8 mouse cellular contexts compared by ENCODE assay signal in genomic region chr13:70636706-70637105, GRCm38 (mm10). TPM values are rescaled to one million over a fixed set of nuclear protein-coding genes. Genes with fewer than 3 reads are reported as not detected.
A peak's percentile ranks its signal among the peaks of the same experiment; 100 is the strongest.
DNase-seq lines count a peak whose midpoint lies in the region; ATAC-seq lines count a peak whose summit lies in the region.

No protein-coding gene starts in this region.

- peak overlapping the region; percentile 90; the same call in 1 of the 2 replicates for H3K9ac ChIP-seq in hindbrain, embryonic 11.5 days (ENCODE audit: low read depth, low read length)
- H3K9ac ChIP-seq in midbrain, embryonic 14.5 days (replicated peaks; ENCODE audit: low read length) = peak overlapping the region; percentile 88

- WGBS in hindbrain, embryonic 11.5 days = 28% methylated on average over 10 of the region's 10 CpGs
- 28% methylated on average over 10 of the region's 10 CpGs for WGBS in midbrain, embryonic 14.5 days

- no peaks in the 10 kb centered on the region; the same call in 1 of the 2 replicates for H3K27me3 ChIP-seq in hindbrain, embryonic 11.5 days (ENCODE audit: control insufficient read depth, insufficient read depth, low read length)
- H3K27me3 ChIP-seq in midbrain, embryonic 14.5 days (ENCODE audit: control insufficient read depth, insufficient read depth, low read length) = no peaks in the 10 kb centered on the region

- no peaks in the 10 kb centered on the region for H3K9me3 ChIP-seq in hindbrain, embryonic 11.5 days (ENCODE audit: control insufficient read depth, low read length)
- H3K9me3 ChIP-seq in midbrain, embryonic 14.5 days (ENCODE audit: control insufficient read depth, low read length) = no peaks in the 10 kb centered on the region

- DNase-seq in kidney, adult 11 months = peak; percentile 6
- no peak for DNase-seq in kidney, postnatal 4 days
- DNase-seq in R1 (ENCODE audit: low read depth, low spot score) = peak; percentile 6
- DNase-seq in hindbrain, embryonic 11.5 days (ENCODE audit: low spot score) = no peak
- DNase-seq in midbrain, embryonic 14.5 days = no peak
- no peak for DNase-seq in embryo, embryonic 10 days (ENCODE audit: low spot score)
- no peak for DNase-seq in right cerebral cortex, adult 2 months (ENCODE audit: low spot score in 2 of 2)
- DNase-seq in right cerebral cortex, postnatal 4 days = no peak

- H3K4me3 ChIP-seq in hindbrain, embryonic 11.5 days (ENCODE audit: low read depth, low read length) = peak overlapping the region; percentile 90
- peak overlapping the region; percentile 95 for H3K4me3 ChIP-seq in midbrain, embryonic 14.5 days (replicated peaks; ENCODE audit: low read depth, low read length)

- H3K4me2 ChIP-seq in hindbrain, embryonic 11.5 days (replicated peaks; ENCODE audit: low read depth, low read length) = peak overlapping the region; percentile 48
- peak overlapping the region; percentile 87 for H3K4me2 ChIP-seq in midbrain, embryonic 14.5 days (ENCODE audit: low read length)

- H3K4me1 ChIP-seq in hindbrain, embryonic 11.5 days (replicated peaks; ENCODE audit: control insufficient read depth, insufficient read depth, low read length) = no peaks in the 10 kb centered on the region; the same call in 1 of the 2 replicates
- peaks cover 19% of the 10 kb centered on the region for H3K4me1 ChIP-seq in midbrain, embryonic 14.5 days (ENCODE audit: control insufficient read depth, insufficient read depth, low read length)

- no peak overlapping the region for H3K27ac ChIP-seq in hindbrain, embryonic 11.5 days (ENCODE audit: low read depth, low read length)
- H3K27ac ChIP-seq in midbrain, embryonic 14.5 days (replicated peaks; ENCODE audit: low read depth, low read length) = peak overlapping the region; percentile 95

- ATAC-seq in hindbrain, embryonic 11.5 days (ENCODE audit: low FRiP score) = no peak
- ATAC-seq in midbrain, embryonic 14.5 days (ENCODE audit: low FRiP score, low TSS enrichment) = no peak

- H3K36me3 ChIP-seq in hindbrain, embryonic 11.5 days (ENCODE audit: control insufficient read depth, insufficient read depth, low read length) = no peaks in the 10 kb centered on the region
- no peaks in the 10 kb centered on the region for H3K36me3 ChIP-seq in midbrain, embryonic 14.5 days (ENCODE audit: control insufficient read depth, insufficient read depth, low read length)

RNA-seq across cellular contexts. Expression of gene Ice1, which starts 0.7 kb away (rescaled TPM):
- polyA plus RNA-seq in hindbrain, embryonic 11.5 days (2014; fragmentation: Nextera tagmentation; extraction: Ambion mirVana) = 26.8 and 28.4 TPM in 2 replicates
- 59.1 and 59.2 TPM in 2 replicates for polyA plus RNA-seq in midbrain, embryonic 14.5 days (2014; fragmentation: Nextera tagmentation; extraction: Ambion mirVana)

Comparison
In these comparisons a context has a peak if more than half of its experiments do, and no peak if none do; other contexts are left out.
1. DNase-seq: peak in kidney, adult 11 months (single experiment) and R1 (single experiment); none in kidney, postnatal 4 days (0 of 2), hindbrain, embryonic 11.5 days (single experiment), midbrain, embryonic 14.5 days (single experiment), embryo, embryonic 10 days (single experiment), right cerebral cortex, adult 2 months (0 of 2) and right cerebral cortex, postnatal 4 days (single experiment).